ENCODE assay signal across 9 mouse cellular contexts in the genomic region with DNA sequence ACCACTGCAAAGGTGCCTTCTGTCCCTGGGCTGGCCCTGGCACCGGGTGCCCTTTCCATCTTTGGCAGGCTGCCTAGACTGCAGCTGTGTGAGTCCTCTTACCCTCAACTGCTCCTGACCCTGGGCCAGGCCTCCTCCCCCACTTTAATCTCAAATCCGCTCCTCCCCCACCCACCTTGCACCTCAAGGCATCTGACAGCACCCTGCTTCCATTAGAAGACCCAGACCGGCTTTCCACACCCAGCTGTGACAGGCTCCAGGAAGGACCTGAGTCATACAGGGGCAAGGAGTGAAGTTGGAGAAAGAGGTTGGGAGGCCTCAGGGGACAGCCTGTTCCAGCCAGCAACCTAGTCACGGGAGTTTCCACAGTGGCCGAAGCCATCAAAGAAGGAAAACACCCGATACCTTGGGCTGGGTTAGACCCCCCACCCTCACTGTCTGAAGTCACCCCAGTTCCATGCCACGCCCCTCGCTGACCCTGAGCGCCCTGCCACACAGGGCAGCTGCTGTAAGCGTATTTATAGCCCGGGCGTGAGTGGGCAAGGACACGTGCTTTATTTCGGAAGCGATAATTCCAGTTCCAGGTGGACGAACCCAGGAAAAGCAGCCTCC. TPM values are rescaled to one million over a fixed set of nuclear protein-coding genes. Genes with fewer than 3 reads are reported as not detected.
DNase-seq lines count a peak whose midpoint lies in the region; ATAC-seq lines count a peak whose summit lies in the region.
"Had no signal": no experiment of that assay in that cellular context is flagged by ENCODE, and none has a peak within 500 bp of the region (broad histone marks: within the 10 kb centered on the region; RNA-seq: fewer than 3 reads in every experiment).

No protein-coding gene starts in this region.

- peak; percentile 67 for DNase-seq in ovary, postnatal 36 days (ENCODE audit: low spot score)
- DNase-seq in ovary, postnatal 14 days (ENCODE audit: low spot score): no peak
- peak; percentile 87 for DNase-seq in kidney, postnatal 14 days
- DNase-seq in frontal cortex, postnatal 14 days (ENCODE audit: low spot score in 2 of 2): no peak
- no peak for DNase-seq in thymus, postnatal 36 days
- DNase-seq in midbrain, embryonic 14.5 days: no peak
- no peak for DNase-seq in layer of hippocampus, adult 9-10 months (ENCODE audit: low spot score)
- DNase-seq: spleen, adult 18-20 months had no signal

- H3K4me3 ChIP-seq in heart, embryonic 11.5 days (ENCODE audit: low read depth, low read length): no peak overlapping the region
- no peak overlapping the region for H3K4me3 ChIP-seq in midbrain, embryonic 14.5 days (replicated peaks; ENCODE audit: low read depth, low read length)

- H3K9ac ChIP-seq in heart, embryonic 11.5 days (ENCODE audit: low read depth, low read length): no peak overlapping the region
- H3K9ac ChIP-seq in midbrain, embryonic 14.5 days (replicated peaks; ENCODE audit: low read length): no peak overlapping the region

- peak; percentile 50; the same call in 1 of the 2 replicates for ATAC-seq in heart, embryonic 11.5 days (replicated peaks; ENCODE audit: insufficient number of reproducible peaks, low FRiP score, low TSS enrichment)
- ATAC-seq in midbrain, embryonic 14.5 days (ENCODE audit: low FRiP score, low TSS enrichment): no peak

- no peaks in the 10 kb centered on the region for H3K9me3 ChIP-seq in heart, embryonic 11.5 days (replicated peaks; ENCODE audit: control insufficient read depth, low read length)
- H3K9me3 ChIP-seq in midbrain, embryonic 14.5 days (ENCODE audit: control insufficient read depth, low read length): no peaks in the 10 kb centered on the region

- no peaks in the 10 kb centered on the region for H3K36me3 ChIP-seq in heart, embryonic 11.5 days (ENCODE audit: control insufficient read depth, insufficient read depth, low read length)
- no peaks in the 10 kb centered on the region for H3K36me3 ChIP-seq in midbrain, embryonic 14.5 days (ENCODE audit: control insufficient read depth, insufficient read depth, low read length)

- peaks cover 42% of the 10 kb centered on the region for H3K4me1 ChIP-seq in heart, embryonic 11.5 days (ENCODE audit: control insufficient read depth, insufficient read depth, low read length)
- 0 out of 2 replicates have a peak, but pooled peaks cover 5% of the 10 kb centered on the region for H3K4me1 ChIP-seq in midbrain, embryonic 14.5 days (ENCODE audit: control insufficient read depth, insufficient read depth, low read length)

- peak overlapping the region; percentile 40 for H3K4me2 ChIP-seq in heart, embryonic 11.5 days
- no peak overlapping the region for H3K4me2 ChIP-seq in midbrain, embryonic 14.5 days (ENCODE audit: low read length)

- peaks cover 8% of the 10 kb centered on the region for H3K27me3 ChIP-seq in heart, embryonic 11.5 days (ENCODE audit: control insufficient read depth, insufficient read depth, low read length)
- no peaks in the 10 kb centered on the region; the same call in 1 of the 2 replicates for H3K27me3 ChIP-seq in midbrain, embryonic 14.5 days (ENCODE audit: control insufficient read depth, insufficient read depth, low read length)

- 34% methylated on average over 16 of the region's 16 CpGs for WGBS in heart, embryonic 11.5 days (ENCODE audit: insufficient replicate concordance)
- 63% methylated on average over 16 of the region's 16 CpGs for WGBS in midbrain, embryonic 14.5 days

- peak overlapping the region; percentile 17; the same call in 1 of the 2 replicates for H3K27ac ChIP-seq in heart, embryonic 11.5 days (ENCODE audit: low read depth, low read length)
- H3K27ac ChIP-seq in midbrain, embryonic 14.5 days (replicated peaks; ENCODE audit: low read depth, low read length): no peak overlapping the region

RNA-seq across cellular contexts. Expression of gene Slc30a2, which starts 13.0 kb away (rescaled TPM):
- 0.26 TPM in 1 of 2 replicates, not detected in the other for polyA plus RNA-seq in heart, embryonic 11.5 days (2014; fragmentation: Nextera tagmentation; extraction: Ambion mirVana)
- 0.11 TPM in 1 of 2 replicates, not detected in the other for polyA plus RNA-seq in midbrain, embryonic 14.5 days (2014; fragmentation: Nextera tagmentation; extraction: Ambion mirVana)

RNA-seq across cellular contexts. Expression of gene Extl1, which starts 27.7 kb away (rescaled TPM):
- 2.0 and 2.7 TPM in 2 replicates for polyA plus RNA-seq in heart, embryonic 11.5 days (2014; fragmentation: Nextera tagmentation; extraction: Ambion mirVana)
- 0.28 and 0.53 TPM in 2 replicates for polyA plus RNA-seq in midbrain, embryonic 14.5 days (2014; fragmentation: Nextera tagmentation; extraction: Ambion mirVana)

RNA-seq across cellular contexts. Expression of gene Pafah2, which starts 40.2 kb away (rescaled TPM):
- polyA plus RNA-seq in heart, embryonic 11.5 days (2014; fragmentation: Nextera tagmentation; extraction: Ambion mirVana): 11.7 and 11.8 TPM in 2 replicates
- 5.0 and 6.9 TPM in 2 replicates for polyA plus RNA-seq in midbrain, embryonic 14.5 days (2014; fragmentation: Nextera tagmentation; extraction: Ambion mirVana)

RNA-seq across cellular contexts. Expression of gene Trim63, which starts 41.0 kb away (rescaled TPM):
- 21.6 and 22.1 TPM in 2 replicates for polyA plus RNA-seq in heart, embryonic 11.5 days (2014; fragmentation: Nextera tagmentation; extraction: Ambion mirVana)
- polyA plus RNA-seq in midbrain, embryonic 14.5 days (2014; fragmentation: Nextera tagmentation; extraction: Ambion mirVana): 0.11 TPM in 1 of 2 replicates, not detected in the other

Comparison
In these comparisons a context has a peak if more than half of its experiments do, and no peak if none do; other contexts are left out.
1. DNase-seq: peak in ovary, postnatal 36 days (single experiment) and kidney, postnatal 14 days (single experiment); none in ovary, postnatal 14 days (single experiment), frontal cortex, postnatal 14 days (0 of 2), thymus, postnatal 36 days (0 of 2), midbrain, embryonic 14.5 days (single experiment) and layer of hippocampus, adult 9-10 months (single experiment).